Mouse (Mus musculus) CD4-positive, CD25-positive, alpha-beta regulatory T cell, adult 4 months (primary cell): ENCODE results near the gene Olfr303. TPM values are rescaled to one million over a fixed set of nuclear protein-coding genes. Genes with fewer than 3 reads are reported as not detected.
"Not testable (repeated sequence)": the region's sequence is repeated elsewhere in the genome, so short reads cannot be mapped to it uniquely, and the experiment has no call there.

Source experiments
- ATAC-seq: one replicate; pipeline ENCODE4 v1.8.0; 2017
- polyA plus RNA-seq, 2 experiments: library from polyadenylated mRNA; unstranded; fragments of 100-300 nt; shearing (Covaris generic); gene quantifications; one replicate each; pipeline ENCODE4 v1.2.1; 2017

Olfr303 gene
- not detected for polyA plus RNA-seq

- no peak for ATAC-seq
These were observed at the start of gene Olfr303 for GRCm38 (mm10) chr7:86397689-86398088. Gene Olfr303, minus strand, starts transcription at chr7:86397789.

DNA sequence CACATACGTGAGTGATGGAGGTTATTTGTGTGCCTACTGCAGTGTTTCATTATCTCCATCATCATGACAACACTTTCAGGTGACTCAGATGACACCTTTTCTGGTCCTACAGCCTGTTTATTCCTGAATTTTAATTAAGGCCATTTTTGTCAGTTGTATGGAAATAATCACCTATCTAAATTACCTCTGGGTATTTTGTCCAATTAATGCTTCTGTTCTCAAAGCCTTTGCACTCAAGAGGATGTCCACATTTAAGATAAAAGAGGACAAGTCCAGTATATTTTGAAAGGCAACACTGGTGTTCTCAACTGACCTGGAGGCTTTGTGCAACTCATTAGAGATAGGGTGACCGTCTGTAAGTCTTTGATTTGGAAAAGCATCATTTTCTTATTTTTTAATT, 6.0 kb upstream of the Olfr303 start, which contains the start of gene Olfr301:
Gene Olfr301 (plus strand): TSS at position 301 of the 400 bp plus-strand sequence.
- no peak for ATAC-seq

- no peak for ATAC-seq
These were observed 11.0 kb downstream of the Olfr303 start, which contains the start of gene Olfr304 for GRCm38 (mm10) chr7:86386558-86386957. Gene Olfr304, minus strand, starts transcription at chr7:86386658.

GRCm38 (mm10) chr7:86385769-86386168, 11.8 kb downstream of the Olfr303 start:
- ATAC-seq, result no peak

- ATAC-seq, result no peak
These were observed 30.8 kb downstream of the Olfr303 start, which contains the start of gene Olfr305 for GRCm38 (mm10) chr7:86366828-86367227. Gene Olfr305, minus strand, starts transcription at chr7:86366928.

- not testable (repeated sequence) for ATAC-seq
These were observed 51.3 kb downstream of the Olfr303 start for GRCm38 (mm10) chr7:86346296-86346695.

GRCm38 (mm10) chr7:86344253-86344652, 53.3 kb downstream of the Olfr303 start:
- no peak for ATAC-seq

GRCm38 (mm10) chr7:86342881-86343565, 54.6 kb downstream of the Olfr303 start:
- no peak for ATAC-seq

Other genes starting within 250 kb of the Olfr303 start
- not detected for gene Vmn2r75, start 226.0 kb downstream of the Olfr303 start, polyA plus RNA-seq
- under 1 TPM; 0.03 to 0.04 TPM for gene Vmn2r76, start 151.5 kb downstream of the Olfr303 start, polyA plus RNA-seq
- gene Olfr310, start 120.6 kb downstream of the Olfr303 start, polyA plus RNA-seq, result not detected
- gene Olfr309, start 84.1 kb downstream of the Olfr303 start, polyA plus RNA-seq, result not detected
- gene Olfr308, start 72.2 kb downstream of the Olfr303 start, polyA plus RNA-seq, result not detected
- under 1 TPM in 1 of 2 experiments, not detected in 1; 0.16 TPM for gene Olfr307, start 60.2 kb downstream of the Olfr303 start, polyA plus RNA-seq
- gene Olfr305, start 30.9 kb downstream of the Olfr303 start, polyA plus RNA-seq, result not detected
- not detected for gene Olfr304, start 11.1 kb downstream of the Olfr303 start, polyA plus RNA-seq
- not detected for gene Olfr301, start 6.1 kb upstream of the Olfr303 start, polyA plus RNA-seq
- not detected for gene Olfr299, start 62.1 kb upstream of the Olfr303 start, polyA plus RNA-seq
- not detected for gene Olfr298, start 94.7 kb upstream of the Olfr303 start, polyA plus RNA-seq
- not detected for gene Olfr297, start 122.2 kb upstream of the Olfr303 start, polyA plus RNA-seq
- not detected for gene Olfr295, start 186.1 kb upstream of the Olfr303 start, polyA plus RNA-seq
- not detected for gene Olfr294, start 218.9 kb upstream of the Olfr303 start, polyA plus RNA-seq